Mouse (Mus musculus): ENCODE results near the gene BC051142. TPM values are rescaled to one million over a fixed set of nuclear protein-coding genes. Genes with fewer than 3 reads are reported as not detected.

The BC051142 gene
- total RNA-seq, 2 experiments from 2014 or later, result 1.2 to 1.8 TPM

DNA sequence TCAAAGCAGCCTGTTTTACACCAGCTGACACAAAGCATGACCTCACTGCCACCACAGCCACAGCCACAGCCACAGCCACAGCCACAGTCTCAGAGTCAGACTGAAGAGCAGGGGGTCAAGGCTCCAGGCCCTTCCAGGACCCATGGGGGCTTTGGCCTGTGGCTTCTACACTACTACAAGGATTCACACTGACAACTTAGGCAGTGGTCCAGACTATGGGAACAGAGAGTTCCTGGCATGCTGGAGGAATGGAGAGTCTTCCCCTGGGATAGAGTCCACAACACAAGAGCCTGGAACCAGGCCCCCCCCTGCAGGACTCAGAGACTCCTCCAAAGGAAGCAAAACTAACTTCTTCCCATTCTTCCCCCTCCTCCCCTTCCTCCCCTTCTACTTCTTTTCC is 109.0 kb downstream of the BC051142 start:
- DNase-seq, result no peak

Other genes with a start within 250 kb of the BC051142 start
- 1 to 10 TPM; 3.5 to 6.0 TPM for gene H2-DMb1, start 245.7 kb upstream of the BC051142 start, total RNA-seq (2021)
- gene Tap1, start 211.3 kb upstream of the BC051142 start, total RNA-seq (2021), result 10 to 100 TPM; 12.5 to 23.0 TPM
- 10 to 100 TPM; 11.2 to 18.8 TPM for gene Psmb9, start 211.1 kb upstream of the BC051142 start, total RNA-seq (2021)
- gene Psmb8, start 201.1 kb upstream of the BC051142 start, total RNA-seq (2021), result 10 to 100 TPM; 31.0 to 34.7 TPM
- gene Tap2, start 195.3 kb upstream of the BC051142 start, total RNA-seq (2021), result 10 to 100 TPM; 47.0 to 54.3 TPM
- under 1 TPM; 0.33 to 0.73 TPM for gene H2-Ob, start 159.9 kb upstream of the BC051142 start, total RNA-seq (2021)
- gene H2-Ab1, start 141.1 kb upstream of the BC051142 start, total RNA-seq (2021), result 10 to 100 TPM; 36.3 to 70.4 TPM
- 10 to 100 TPM; 56.2 to 89.4 TPM for gene H2-Aa, start 111.0 kb upstream of the BC051142 start, total RNA-seq (2021)
- gene H2-Eb1, start 93.0 kb upstream of the BC051142 start, total RNA-seq (2021), result 10 to 100 TPM; 52.3 to 94.3 TPM
- gene H2-Eb2, start 73.2 kb upstream of the BC051142 start, total RNA-seq (2021), result not detected
- under 1 TPM; 0.23 to 0.30 TPM for gene Btnl2, start 44.0 kb upstream of the BC051142 start, total RNA-seq (2021)
- gene Btnl1, start 21.7 kb upstream of the BC051142 start, total RNA-seq (2021), result not detected
- not detected for gene Btnl4, start 78.5 kb downstream of the BC051142 start, total RNA-seq (2021)
- not detected for gene Btnl6, start 118.5 kb downstream of the BC051142 start, total RNA-seq (2021)
- gene Notch4, start 165.4 kb downstream of the BC051142 start, total RNA-seq (2021), result 10 to 100 TPM; 20.1 to 37.0 TPM
- gene Gpsm3, start 191.0 kb downstream of the BC051142 start, total RNA-seq (2021), result 1 to 10 TPM; 5.2 to 6.2 TPM
- gene Pbx2, start 192.4 kb downstream of the BC051142 start, total RNA-seq (2021), result 10 to 100 TPM; 34.7 to 41.4 TPM
- gene Ager, start 199.0 kb downstream of the BC051142 start, total RNA-seq (2021), result under 1 TPM; 0.82 to 0.99 TPM
- gene Rnf5, start 204.9 kb downstream of the BC051142 start, total RNA-seq (2021), result 10 to 100 TPM; 67.7 to 86.5 TPM
- gene Agpat1, start 205.4 kb downstream of the BC051142 start, total RNA-seq (2021), result 100 to 1,000 TPM in 1 of 2 experiments, 10 to 100 TPM in 1; 99.4 to 109 TPM
- 1 to 10 TPM; 2.9 to 4.6 TPM for gene Egfl8, start 217.2 kb downstream of the BC051142 start, total RNA-seq (2021)
- 10 to 100 TPM; 57.8 to 70.0 TPM for gene Ppt2, start 229.7 kb downstream of the BC051142 start, total RNA-seq (2021)
- 10 to 100 TPM in 1 of 2 experiments, 1 to 10 TPM in 1; 5.0 to 14.3 TPM for gene Prrt1, start 230.7 kb downstream of the BC051142 start, total RNA-seq (2021)
- 10 to 100 TPM; 12.7 to 15.8 TPM for gene Fkbpl, start 245.9 kb downstream of the BC051142 start, total RNA-seq (2021)
- 10 to 100 TPM; 45.7 to 58.8 TPM for gene Atf6b, start 248.3 kb downstream of the BC051142 start, total RNA-seq (2021)

Data from adrenal gland, postnatal 36 days (tissue).